Mouse (Mus musculus) kidney, postnatal 0 days (tissue): Measurements from ENCODE around the gene Marveld2. TPM values are rescaled to one million over a fixed set of nuclear protein-coding genes. Genes with fewer than 3 reads are reported as not detected.
A peak's percentile ranks its signal among the peaks of the same experiment; 100 is the strongest.

Experiments used
- ATAC-seq: fragments of 200-750 bp; cut with Nextera tagmentation; replicated peaks from 2 replicates; pipeline ENCODE4 v1.8.0; 2017; ENCODE audit warnings: low read depth, moderate number of reproducible peaks, moderate TSS enrichment, moderate library complexity; ENCODE audit not compliant: low FRiP score
- DNase-seq: peaks from one replicate; pipeline ENCODE4 v3.0.0-alpha.2; 2016; ENCODE audit warnings: low spot score
- H3K27ac ChIP-seq: fragments of 300-500 bp; sonication (generic); 2 replicates; pipeline ENCODE4 v1.5.1; 2014; ENCODE audit warnings: mild to moderate bottlenecking
- H3K27me3 ChIP-seq: fragments of 300-500 bp; sonication (generic); 2 replicates; pipeline ENCODE4 v1.6.1; 2014; ENCODE audit warnings: low read length, mixed read lengths; ENCODE audit not compliant: insufficient read depth
- H3K36me3 ChIP-seq: fragments of 300-500 bp; sonication (generic); 2 replicates; pipeline ENCODE4 v1.6.1; 2014; ENCODE audit warnings: low read length, mixed read lengths; ENCODE audit not compliant: insufficient read depth
- H3K4me1 ChIP-seq: fragments of 300-500 bp; sonication (generic); replicated peaks from 2 replicates; pipeline ENCODE4 v1.6.1; 2014; ENCODE audit warnings: antibody characterized with exemption, low read length, mixed read lengths; ENCODE audit not compliant: insufficient read depth
- H3K4me2 ChIP-seq: fragments of 300-500 bp; sonication (generic); 2 replicates; pipeline ENCODE4 v1.6.1; 2014; ENCODE audit warnings: mild to moderate bottlenecking, low read length, moderate library complexity, mixed read lengths
- H3K4me3 ChIP-seq: fragments of 300-500 bp; sonication (generic); replicated peaks from 2 replicates; pipeline ENCODE4 v1.5.1; 2014; ENCODE audit warnings: low read depth, low read length
- H3K9ac ChIP-seq: fragments of 300-500 bp; sonication (generic); 2 replicates; pipeline ENCODE4 v1.6.1; 2014; ENCODE audit warnings: low read depth, low read length
- H3K9me3 ChIP-seq: fragments of 300-500 bp; sonication (generic); replicated peaks from 2 replicates; pipeline ENCODE4 v1.6.1; 2016; ENCODE audit warnings: low read length, inconsistent platforms, mixed read lengths
- CTCF ChIP-seq: IDR thresholded peaks from 2 replicates; pipeline ENCODE4 v1.5.1; 2016; ENCODE audit warnings: antibody characterized with exemption, low read depth, mild to moderate bottlenecking, moderate library complexity
- WGBS: fragments of 180-500 bp; shearing (Covaris S2); extraction: QIAGEN DNeasy Blood & Tissue Kit; methylation state at CpG from one replicate; pipeline ENCODE4 v1.1.7; 2014; 5-methylcytosine and 5-hydroxymethylcytosine counted together
- polyA plus RNA-seq: library from polyadenylated mRNA; unstranded; fragments of >200 nt; fragmentation: Nextera tagmentation; extraction: Ambion mirVana; gene quantifications from 2 replicates; pipeline ENCODE4 v1.2.1, GENCODE M21; 2015

Marveld2 gene
- polyA plus RNA-seq, 1 experiment from 2014 or later = 17.0 TPM

GRCm38 (mm10) chr13:100594041-100594792 is 22.6 kb downstream of the Marveld2 start:
- Histone ChIP-seq H3K36me3 (0 out of 2 replicates have a peak, but pooled peaks cover 3% of the 10 kb centered on the region), H3K4me1 (no peaks in the 10 kb centered on the region), H3K27ac (peak overlapping the region; percentile 83), H3K9me3 (no peaks in the 10 kb centered on the region), H3K9ac (no peak overlapping the region), H3K4me3 (no peak overlapping the region), H3K4me2 (no peak overlapping the region), H3K27me3 (no peaks in the 10 kb centered on the region)
- DNase-seq (peak; percentile 54), ATAC-seq (peak; percentile 63; the same call in 1 of the 2 replicates)
- WGBS = 48% methylated on average over 11 of the region's 17 CpGs
- no peak; the same call in 1 of the 2 replicates for TF ChIP-seq CTCF

GRCm38 (mm10) chr13:100588646-100589045 is 28.1 kb downstream of the Marveld2 start:
- no peak overlapping the region for H3K27ac ChIP-seq
- H3K4me1 ChIP-seq = no peaks in the 10 kb centered on the region
- no peak for TF ChIP-seq CTCF
- H3K4me2 ChIP-seq = no peak overlapping the region; the same call in 1 of the 2 replicates
- no peaks in the 10 kb centered on the region for H3K9me3 ChIP-seq
- WGBS = 91% methylated on average over 11 of the region's 12 CpGs
- DNase-seq = no peak
- H3K4me3 ChIP-seq = no peak overlapping the region
- ATAC-seq = 0 out of 2 replicates have a peak, but pooled peaks have one; percentile 36
- no peak overlapping the region for H3K9ac ChIP-seq
- no peaks in the 10 kb centered on the region for H3K27me3 ChIP-seq
- H3K36me3 ChIP-seq = no peaks in the 10 kb centered on the region

DNA sequence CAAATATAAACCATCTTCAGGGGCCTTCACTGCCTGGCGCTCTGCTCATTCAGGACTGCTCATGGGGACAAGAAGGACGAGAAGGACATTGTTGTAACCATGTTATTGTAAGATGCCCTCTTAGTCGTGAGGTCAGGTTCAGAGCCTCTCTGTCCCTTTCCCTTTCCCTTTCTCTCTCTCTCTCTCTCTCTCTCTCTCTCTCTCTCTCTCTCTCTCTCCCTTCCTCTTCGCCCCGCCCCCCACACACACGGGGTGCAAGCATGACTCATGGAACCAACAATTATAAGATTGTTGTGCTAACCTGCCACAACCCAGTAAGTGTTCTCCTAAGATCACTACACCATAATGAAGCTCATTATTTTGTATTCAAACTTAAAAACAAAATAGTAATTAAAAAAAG is 34.6 kb downstream of the Marveld2 start:
- WGBS = 25% methylated on average over 6 of the region's 6 CpGs
- peak overlapping the region; percentile 47; the same call in 1 of the 2 replicates for H3K27ac ChIP-seq
- DNase-seq = no peak

DNA sequence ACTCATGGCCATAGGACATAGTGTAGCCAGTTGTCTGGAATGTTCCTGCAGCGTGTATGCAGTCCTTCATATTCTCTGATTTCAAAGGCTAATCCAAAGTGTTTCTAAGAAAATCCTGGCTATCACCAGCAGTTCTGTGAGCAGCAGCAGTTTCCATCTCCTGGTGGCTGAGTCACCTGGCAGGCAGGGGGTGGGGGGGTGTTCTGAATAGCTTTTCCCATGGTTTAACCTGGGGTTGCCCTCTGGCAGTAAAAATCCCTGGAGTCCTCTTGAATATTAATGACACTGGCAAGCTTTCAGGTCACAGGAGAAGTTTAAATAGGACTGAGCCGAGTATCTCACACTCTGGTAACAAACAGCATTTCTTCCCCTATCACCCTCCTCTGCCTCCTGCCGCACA is 35.1 kb downstream of the Marveld2 start:
- DNase-seq (peak; percentile 27), ATAC-seq (peak; percentile 33; the same call in 1 of the 2 replicates)
- no peaks in the 10 kb centered on the region for H3K27me3 ChIP-seq
- H3K4me3 ChIP-seq = no peak overlapping the region
- WGBS = 12% methylated on average over 3 of the region's 3 CpGs
- no peak overlapping the region for H3K9ac ChIP-seq
- H3K27ac ChIP-seq = peak overlapping the region; percentile 47; the same call in 1 of the 2 replicates
- H3K9me3 ChIP-seq = no peaks in the 10 kb centered on the region
- no peaks in the 10 kb centered on the region for H3K36me3 ChIP-seq
- no peak overlapping the region for H3K4me2 ChIP-seq
- no peaks in the 10 kb centered on the region for H3K4me1 ChIP-seq
- no peak for TF ChIP-seq CTCF

More for the DNA sequence above, 34.6 kb downstream of the Marveld2 start:
- H3K9ac ChIP-seq = no peak overlapping the region
- no peaks in the 10 kb centered on the region for H3K4me1 ChIP-seq
- no peak overlapping the region for H3K4me3 ChIP-seq
- no peaks in the 10 kb centered on the region for H3K36me3 ChIP-seq
- no peaks in the 10 kb centered on the region for H3K9me3 ChIP-seq
- TF ChIP-seq CTCF = no peak
- H3K4me2 ChIP-seq = no peak overlapping the region
- H3K27me3 ChIP-seq = no peaks in the 10 kb centered on the region
- ATAC-seq = no peak

- Histone ChIP-seq H3K27me3 (no peaks in the 10 kb centered on the region), H3K27ac (no peak overlapping the region), H3K9me3 (no peaks in the 10 kb centered on the region), H3K4me1 (no peaks in the 10 kb centered on the region), H3K4me2 (no peak overlapping the region), H3K36me3 (no peaks in the 10 kb centered on the region), H3K4me3 (no peak overlapping the region), H3K9ac (no peak overlapping the region)
- peak; percentile 51; the same call in 1 of the 2 replicates for TF ChIP-seq CTCF
- DNase-seq (no peak), ATAC-seq (no peak)
Observed at GRCm38 (mm10) chr13:100579951-100580350, 36.8 kb downstream of the Marveld2 start.

DNA sequence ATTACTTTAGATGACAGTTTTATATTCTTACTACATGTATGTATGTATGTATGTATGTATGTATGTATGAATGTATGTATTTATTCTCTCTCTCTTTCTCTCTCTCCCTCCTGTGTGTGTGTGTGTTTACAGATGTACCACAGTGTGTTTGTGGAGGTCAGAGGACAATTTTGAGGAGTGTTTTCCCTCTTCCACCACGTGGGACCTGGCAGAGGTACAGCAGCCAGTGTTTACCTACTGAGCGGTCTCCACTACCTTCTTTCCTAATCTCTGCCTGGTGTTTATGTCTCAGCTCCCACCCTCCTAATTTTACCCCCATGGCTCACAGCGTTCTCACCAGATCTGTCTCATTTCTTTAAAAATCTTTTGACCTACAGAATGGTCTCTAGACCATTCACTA is 37.6 kb downstream of the Marveld2 start:
- H3K27me3 ChIP-seq = no peaks in the 10 kb centered on the region
- no peak overlapping the region for H3K4me2 ChIP-seq
- H3K4me1 ChIP-seq = no peaks in the 10 kb centered on the region
- 53% methylated on average over 3 of the region's 3 CpGs for WGBS
- no peak for TF ChIP-seq CTCF
- no peak overlapping the region for H3K27ac ChIP-seq
- H3K4me3 ChIP-seq = no peak overlapping the region
- H3K36me3 ChIP-seq = no peaks in the 10 kb centered on the region
- no peaks in the 10 kb centered on the region for H3K9me3 ChIP-seq
- H3K9ac ChIP-seq = no peak overlapping the region
- DNase-seq (no peak), ATAC-seq (no peak)
